Mouse (Mus musculus) CH12.LX (cell line): Measurements from ENCODE around the gene Rnf141. TPM values are rescaled to one million over a fixed set of nuclear protein-coding genes. Genes with fewer than 3 reads are reported as not detected.

Experiments
- DNase-seq: peaks from one replicate; pipeline ENCODE4 v3.0.0-alpha.2; 2013; ENCODE audit errors: extremely low read depth
- H3K27ac ChIP-seq: 2 replicates; pipeline ENCODE4 v1.5.1; 2012; ENCODE audit warnings: low read depth, mild to moderate bottlenecking, control low read depth, moderate library complexity; ENCODE audit not compliant: insufficient read depth
- H3K27me3 ChIP-seq: replicated peaks from 2 replicates; pipeline ENCODE3; 2012; ENCODE audit warnings: inconsistent platforms
- H3K36me3 ChIP-seq, 2 experiments: replicated peaks in 1 of 2; 2 replicates each; pipeline versions ENCODE3 to v1.6.1; 2012; ENCODE audit warnings: inconsistent platforms in 1 of 2, low read length in 1 of 2, mild to moderate bottlenecking in 1 of 2, mixed read lengths in 1 of 2, moderate library complexity in 1 of 2; ENCODE audit not compliant: control insufficient read depth in 1 of 2, insufficient read depth in 1 of 2
- H3K4me1 ChIP-seq, 2 experiments: 2 replicates each; pipeline ENCODE4 v1.6.1; 2012; ENCODE audit warnings: inconsistent platforms in 1 of 2, moderate library complexity in 1 of 2; ENCODE audit not compliant: insufficient read depth in 2 of 2, control insufficient read depth in 1 of 2
- H3K4me2 ChIP-seq: 2 replicates; pipeline ENCODE4 v1.6.1; 2012; ENCODE audit warnings: low read depth, mild to moderate bottlenecking, control low read depth; ENCODE audit not compliant: poor library complexity, insufficient read depth, severe bottlenecking
- H3K4me3 ChIP-seq, 3 experiments: fragments of 150-350 bp in 1 of 3; sonication (generic) in 1 of 3; replicated peaks in 1 of 3; 2 replicates each; pipeline versions ENCODE3 to v1.5.1; 2011 to 2012; ENCODE audit warnings: low read depth in 2 of 3, low read length in 2 of 3, mild to moderate bottlenecking in 2 of 3, moderate library complexity in 2 of 3, control low read depth in 1 of 3, improper control_type of control experiment in 1 of 3, inconsistent platforms in 1 of 3, mixed read lengths in 1 of 3; ENCODE audit not compliant: poor library complexity in 1 of 3
- H3K79me2 ChIP-seq: replicated peaks from 2 replicates; pipeline ENCODE4 v1.6.1; 2012; ENCODE audit warnings: mild to moderate bottlenecking, moderate library complexity; ENCODE audit not compliant: control insufficient read depth, poor library complexity, insufficient read depth, severe bottlenecking; ENCODE audit errors: extremely low read depth
- H3K9ac ChIP-seq: 2 replicates; pipeline ENCODE4 v1.6.1; 2012; ENCODE audit warnings: low read depth, mild to moderate bottlenecking, control low read depth, moderate library complexity; ENCODE audit not compliant: insufficient read depth
- H3K9me3 ChIP-seq: replicated peaks from 2 replicates; pipeline ENCODE3; 2012; ENCODE audit warnings: low read length, inconsistent platforms, mixed read lengths
- BHLHE40 ChIP-seq: IDR thresholded peaks from 2 replicates; pipeline ENCODE4 v1.6.1; 2011; ENCODE audit warnings: mild to moderate bottlenecking, low read depth, low read length, improper control_type of control experiment
- CHD2 ChIP-seq: IDR thresholded peaks from 2 replicates; pipeline ENCODE4 v1.6.1; 2011; ENCODE audit warnings: low read length, improper control_type of control experiment
- E2F4 ChIP-seq: IDR thresholded peaks from 2 replicates; pipeline ENCODE4 v1.6.1; 2011; ENCODE audit warnings: low read depth, low read length, improper control_type of control experiment; ENCODE audit not compliant: insufficient replicate concordance
- EP300 ChIP-seq: IDR thresholded peaks from 2 replicates; pipeline ENCODE4 v1.6.1; 2011; ENCODE audit warnings: low read length, improper control_type of control experiment
- ETS1 ChIP-seq: conservative IDR thresholded peaks from 2 replicates; pipeline ENCODE4 v1.6.1; 2012; ENCODE audit warnings: low read depth, mild to moderate bottlenecking, inconsistent platforms, low read length, improper control_type of control experiment, moderate library complexity
- GABPA ChIP-seq: IDR thresholded peaks from 2 replicates; pipeline ENCODE4 v1.6.1; 2012; ENCODE audit warnings: low read depth, low read length, improper control_type of control experiment, inconsistent platforms; ENCODE audit not compliant: insufficient replicate concordance
- HCFC1 ChIP-seq: IDR thresholded peaks from 2 replicates; pipeline ENCODE4 v1.6.1; 2012; ENCODE audit warnings: low read depth, mild to moderate bottlenecking, inconsistent platforms, low read length, improper control_type of control experiment
- IRF4 ChIP-seq: IDR thresholded peaks from 2 replicates; pipeline ENCODE4 v1.6.1; 2014; ENCODE audit warnings: low read depth, mild to moderate bottlenecking, inconsistent platforms, low read length, improper control_type of control experiment
- KAT2A ChIP-seq: IDR thresholded peaks from 2 replicates; pipeline ENCODE4 v1.6.1; 2012; ENCODE audit warnings: low read length, improper control_type of control experiment, inconsistent platforms; ENCODE audit not compliant: insufficient replicate concordance
- MAX ChIP-seq: IDR thresholded peaks from 2 replicates; pipeline ENCODE4 v1.6.1; 2011; ENCODE audit warnings: low read length, improper control_type of control experiment
- MAZ ChIP-seq: IDR thresholded peaks from 2 replicates; pipeline ENCODE4 v1.6.1; 2012; ENCODE audit warnings: low read depth, mild to moderate bottlenecking, inconsistent platforms, low read length, improper control_type of control experiment, moderate library complexity
- MEF2A ChIP-seq: IDR thresholded peaks from 2 replicates; pipeline ENCODE4 v1.6.1; 2014; ENCODE audit warnings: low read depth, mild to moderate bottlenecking, inconsistent platforms, low read length, improper control_type of control experiment, borderline replicate concordance
- MYC ChIP-seq: IDR thresholded peaks from 2 replicates; pipeline ENCODE4 v1.6.1; 2011; ENCODE audit warnings: low read depth, mild to moderate bottlenecking, improper control_type of control experiment, low read length
- NELFE ChIP-seq: IDR thresholded peaks from 2 replicates; pipeline ENCODE4 v1.6.1; 2011; ENCODE audit warnings: low read depth, low read length, improper control_type of control experiment
- NRF1 ChIP-seq: IDR thresholded peaks from 2 replicates; pipeline ENCODE4 v1.6.1; 2014; ENCODE audit warnings: low read depth, mild to moderate bottlenecking, inconsistent platforms, low read length, improper control_type of control experiment, moderate library complexity
- PAX5 ChIP-seq: IDR thresholded peaks from 2 replicates; pipeline ENCODE4 v1.6.1; 2012; ENCODE audit warnings: low read length, inconsistent platforms, mixed read lengths
- POLR2A ChIP-seq: IDR thresholded peaks from 2 replicates; pipeline ENCODE4 v1.6.1; 2011; ENCODE audit warnings: low read depth, mild to moderate bottlenecking, improper control_type of control experiment, low read length
- POLR2AphosphoS2 ChIP-seq: IDR thresholded peaks from 2 replicates; pipeline ENCODE4 v1.6.1; 2011; ENCODE audit warnings: low read depth, low read length, improper control_type of control experiment
- RAD21 ChIP-seq: IDR thresholded peaks from 2 replicates; pipeline ENCODE4 v1.6.1; 2011; ENCODE audit warnings: low read depth, mild to moderate bottlenecking, low read length, improper control_type of control experiment, moderate library complexity
- RCOR1 ChIP-seq: conservative IDR thresholded peaks from 2 replicates; pipeline ENCODE4 v1.6.1; 2012; ENCODE audit warnings: low read depth, mild to moderate bottlenecking, inconsistent platforms, low read length, improper control_type of control experiment
- SIN3A ChIP-seq: IDR thresholded peaks from 2 replicates; pipeline ENCODE4 v1.6.1; 2012; ENCODE audit warnings: low read length, improper control_type of control experiment, inconsistent platforms
- SMC3 ChIP-seq: IDR thresholded peaks from 2 replicates; pipeline ENCODE4 v1.6.1; 2011; ENCODE audit warnings: low read depth, low read length, improper control_type of control experiment
- TBP ChIP-seq: conservative IDR thresholded peaks from 2 replicates; pipeline ENCODE4 v1.6.1; 2011; ENCODE audit warnings: low read depth, low read length, improper control_type of control experiment
- TCF12 ChIP-seq: IDR thresholded peaks from 2 replicates; pipeline ENCODE4 v1.6.1; 2014; ENCODE audit warnings: low read depth, mild to moderate bottlenecking, inconsistent platforms, low read length, improper control_type of control experiment
- USF1 ChIP-seq: IDR thresholded peaks from 2 replicates; pipeline ENCODE4 v1.6.1; 2014; ENCODE audit warnings: low read depth, mild to moderate bottlenecking, inconsistent platforms, low read length, improper control_type of control experiment
- ZC3H11A ChIP-seq: IDR thresholded peaks from 2 replicates; pipeline ENCODE4 v1.6.1; 2012; ENCODE audit warnings: low read depth, mild to moderate bottlenecking, inconsistent platforms, low read length, improper control_type of control experiment
- ZKSCAN1 ChIP-seq: IDR thresholded peaks from 2 replicates; pipeline ENCODE4 v1.6.1; 2012; ENCODE audit warnings: low read depth, inconsistent platforms, low read length, improper control_type of control experiment, borderline replicate concordance
- ZMIZ1 ChIP-seq: IDR thresholded peaks from 2 replicates; pipeline ENCODE4 v1.6.1; 2012; ENCODE audit warnings: low read depth, mild to moderate bottlenecking, inconsistent platforms, low read length, improper control_type of control experiment
- ZNF384 ChIP-seq: IDR thresholded peaks from 2 replicates; pipeline ENCODE4 v1.6.1; 2012; ENCODE audit warnings: low read depth, low read length, improper control_type of control experiment, inconsistent platforms
- dilution Hi-C: fragments of 300-500 bp; cut with MboI; formaldehyde crosslinking; loops from 2 replicates; pipeline ENCODE4 v1.14.3; 2020; ENCODE audit warnings: low sequenced_read_pairs; ENCODE audit not compliant: extremely low pct_unique_long_range_greater_than_20kb, extremely low pct_ligation_motif_present
- in situ Hi-C: fragments of 300-500 bp; cut with MboI; formaldehyde crosslinking; loops from 3 replicates; pipeline ENCODE4 v1.14.3; 2019; ENCODE audit warnings: low sequenced_read_pairs, low pct_ligation_motif_present, low pct_unique_long_range_greater_than_20kb, mixed read lengths
- polyA plus RNA-seq: library from polyadenylated mRNA; unstranded; fragments of >175 nt; gene quantifications from 2 replicates; pipeline ENCODE4 v1.2.1, GENCODE M21; 2012; ENCODE audit warnings: low read depth; ENCODE audit not compliant: insufficient read length
- total RNA-seq, 2 experiments: library from RNA; depleted of rRNA; stranded (reverse); fragments of 300-350 nt in 1 of 2; fragments of >200 nt in 1 of 2; gene quantifications; 2 replicates each; pipeline ENCODE4 v1.2.3; 2012 to 2014

The Rnf141 gene
- total and polyA plus RNA-seq, 3 experiments, result 16.1 to 21.5 (median 18.1) TPM

- Histone ChIP-seq H3K4me2 (no peak overlapping the region), H3K27ac (no peak overlapping the region), H3K4me3 (no peak overlapping the region), H3K27me3 (no peaks in the 10 kb centered on the region), H3K79me2 (no peaks in the 10 kb centered on the region), H3K36me3 (no peaks in the 10 kb centered on the region), H3K9ac (no peak overlapping the region), H3K9me3 (no peaks in the 10 kb centered on the region), H3K4me1 (peaks cover 2 to 26% of the 10 kb centered on the region in 2 experiments; a peak in 3 of 4 replicates)
- no peak for DNase-seq
- in situ Hi-C loops (no loop called here), dilution Hi-C loops (no loop called here)
- TF ChIP-seq ZC3H11A (no peak), SIN3A (no peak), USF1 (no peak), NELFE (no peak), E2F4 (no peak), SMC3 (no peak), GABPA (no peak), POLR2A (no peak), CHD2 (no peak), IRF4 (no peak), KAT2A (no peak), ETS1 (no peak), POLR2AphosphoS2 (no peak), MAX (no peak), PAX5 (no peak), EP300 (no peak), MEF2A (no peak)
Observed at GRCm38 (mm10) chr7:110778933-110779332, 65.3 kb downstream of the Rnf141 start.

- no peaks in the 10 kb centered on the region for H3K79me2 ChIP-seq
- no peaks in the 10 kb centered on the region for H3K27me3 ChIP-seq
- no peak overlapping the region for H3K27ac ChIP-seq
- no peak overlapping the region for H3K9ac ChIP-seq
- no peaks in the 10 kb centered on the region for H3K9me3 ChIP-seq
- no peak for DNase-seq
- no peak overlapping the region for H3K4me2 ChIP-seq
- TF ChIP-seq ZKSCAN1 (no peak), RAD21 (no peak), NELFE (no peak), RCOR1 (no peak), MYC (no peak), NRF1 (no peak), MAZ (no peak), BHLHE40 (no peak), POLR2A (no peak), TBP (no peak), ZC3H11A (no peak), TCF12 (no peak), HCFC1 (no peak), ZNF384 (no peak), ETS1 (no peak), ZMIZ1 (no peak)
- TF ChIP-seq, all 38 proteins: peak for 0
- Histone ChIP-seq H3K4me3 (no peak overlapping the region), H3K36me3 (no peaks in the 10 kb centered on the region), H3K4me1 (peaks cover 11 to 41% of the 10 kb centered on the region in 2 experiments)
- in situ Hi-C loops, result no loop called here
- dilution Hi-C loops, result no loop called here
Observed at GRCm38 (mm10) chr7:110777146-110778001, 66.9 kb downstream of the Rnf141 start.
